Mouse (Mus musculus): ENCODE data around the gene Slc26a9. TPM values are rescaled to one million over a fixed set of nuclear protein-coding genes. Genes with fewer than 3 reads are reported as not detected.

Gene Slc26a9
- polyA plus RNA-seq, 1 experiment from 2014 or later = 0.68 TPM

GRCm38 (mm10) chr1:131797202-131797909 lies 53.5 kb downstream of the Slc26a9 start, which contains the start of gene Pm20d1:
Gene Pm20d1, plus strand, starts transcription at chr1:131797381.
- ATAC-seq = peak; percentile 88
- Histone ChIP-seq H3K27me3 (replicated peaks) (no peaks in the 10 kb centered on the region), H3K9ac (peak within 1 kb of the TSS; percentile 28), H3K9me3 (no peaks in the 10 kb centered on the region), H3K4me1 (replicated peaks) (0 out of 2 replicates have a peak, but pooled peaks cover 3% of the 10 kb centered on the region), H3K36me3 (no peaks in the 10 kb centered on the region), H3K4me2 (replicated peaks) (peak within 1 kb of the TSS; percentile 60), H3K27ac (no peak within 1 kb of the TSS), H3K4me3 (replicated peaks) (peak within 1 kb of the TSS; percentile 26; the same call in 1 of the 2 replicates)
- WGBS = 10% methylated on average over 26 of the region's 26 CpGs

- Histone ChIP-seq H3K4me2 (replicated peaks) (no peak overlapping the region), H3K4me1 (replicated peaks) (0 out of 2 replicates have a peak, but pooled peaks cover 3% of the 10 kb centered on the region), H3K4me3 (replicated peaks) (no peak overlapping the region), H3K36me3 (no peaks in the 10 kb centered on the region), H3K27me3 (replicated peaks) (no peaks in the 10 kb centered on the region), H3K27ac (no peak overlapping the region), H3K9ac (no peak overlapping the region), H3K9me3 (no peaks in the 10 kb centered on the region)
- 58% methylated on average over 1 of the region's 1 CpGs for WGBS
- no peak for ATAC-seq
These were observed 56.2 kb downstream of the Slc26a9 start for GRCm38 (mm10) chr1:131800001-131800400.

- Histone ChIP-seq H3K4me1 (replicated peaks) (0 out of 2 replicates have a peak, but pooled peaks cover 3% of the 10 kb centered on the region), H3K27ac (no peak overlapping the region), H3K9me3 (no peaks in the 10 kb centered on the region), H3K36me3 (no peaks in the 10 kb centered on the region), H3K4me3 (replicated peaks) (no peak overlapping the region), H3K27me3 (replicated peaks) (no peaks in the 10 kb centered on the region), H3K4me2 (replicated peaks) (no peak overlapping the region), H3K9ac (no peak overlapping the region)
- 94% methylated on average over 8 of the region's 8 CpGs for WGBS
- no peak for ATAC-seq
These were observed 57.2 kb downstream of the Slc26a9 start for GRCm38 (mm10) chr1:131801071-131801470.

- Histone ChIP-seq H3K9me3 (no peaks in the 10 kb centered on the region), H3K4me1 (replicated peaks) (0 out of 2 replicates have a peak, but pooled peaks cover under 1% of the 10 kb centered on the region), H3K9ac (no peak overlapping the region), H3K4me2 (replicated peaks) (no peak overlapping the region), H3K36me3 (no peaks in the 10 kb centered on the region), H3K27me3 (replicated peaks) (no peaks in the 10 kb centered on the region), H3K4me3 (replicated peaks) (no peak overlapping the region), H3K27ac (no peak overlapping the region)
- ATAC-seq = no peak
- 79% methylated on average over 5 of the region's 5 CpGs for WGBS
These were observed 58.8 kb downstream of the Slc26a9 start for GRCm38 (mm10) chr1:131802652-131803051.

GRCm38 (mm10) chr1:131804166-131804565 lies 60.3 kb downstream of the Slc26a9 start:
- no peaks in the 10 kb centered on the region for H3K4me1 ChIP-seq (replicated peaks)
- H3K27ac ChIP-seq = no peak overlapping the region
- H3K4me3 ChIP-seq (replicated peaks) = no peak overlapping the region
- H3K9me3 ChIP-seq = no peaks in the 10 kb centered on the region
- H3K36me3 ChIP-seq = no peaks in the 10 kb centered on the region
- no peaks in the 10 kb centered on the region for H3K27me3 ChIP-seq (replicated peaks)
- no peak overlapping the region for H3K9ac ChIP-seq
- no peak overlapping the region for H3K4me2 ChIP-seq (replicated peaks)
- 94% methylated on average over 3 of the region's 3 CpGs for WGBS
- no peak for ATAC-seq

- Histone ChIP-seq H3K4me2 (replicated peaks) (no peak overlapping the region), H3K4me3 (replicated peaks) (no peak overlapping the region), H3K4me1 (replicated peaks) (no peaks in the 10 kb centered on the region), H3K36me3 (no peaks in the 10 kb centered on the region), H3K9me3 (no peaks in the 10 kb centered on the region), H3K9ac (no peak overlapping the region), H3K27me3 (replicated peaks) (no peaks in the 10 kb centered on the region), H3K27ac (no peak overlapping the region)
- ATAC-seq = no peak
- 75% methylated on average over 1 of the region's 1 CpGs for WGBS
These were observed 65.2 kb downstream of the Slc26a9 start for GRCm38 (mm10) chr1:131808986-131809385.

- no peak overlapping the region for H3K9ac ChIP-seq
- no peaks in the 10 kb centered on the region for H3K27me3 ChIP-seq (replicated peaks)
- 74% methylated on average over 2 of the region's 2 CpGs for WGBS
- no peak for ATAC-seq
- no peak overlapping the region for H3K27ac ChIP-seq
- no peak overlapping the region for H3K4me2 ChIP-seq (replicated peaks)
- H3K4me1 ChIP-seq (replicated peaks) = no peaks in the 10 kb centered on the region
- H3K36me3 ChIP-seq = no peaks in the 10 kb centered on the region
- no peak overlapping the region for H3K4me3 ChIP-seq (replicated peaks)
- H3K9me3 ChIP-seq = no peaks in the 10 kb centered on the region
These were observed 65.8 kb downstream of the Slc26a9 start for GRCm38 (mm10) chr1:131809651-131810050.

GRCm38 (mm10) chr1:131811393-131811792 lies 67.6 kb downstream of the Slc26a9 start:
- Histone ChIP-seq H3K9me3 (no peaks in the 10 kb centered on the region), H3K4me1 (replicated peaks) (no peaks in the 10 kb centered on the region), H3K27me3 (replicated peaks) (no peaks in the 10 kb centered on the region), H3K4me3 (replicated peaks) (no peak overlapping the region), H3K27ac (no peak overlapping the region), H3K9ac (no peak overlapping the region), H3K4me2 (replicated peaks) (no peak overlapping the region), H3K36me3 (no peaks in the 10 kb centered on the region)
- ATAC-seq = no peak
- 82% methylated on average over 1 of the region's 1 CpGs for WGBS

- WGBS = 48% methylated on average over 9 of the region's 9 CpGs
- ATAC-seq = no peak
- Histone ChIP-seq H3K27ac (no peak overlapping the region), H3K4me1 (replicated peaks) (no peaks in the 10 kb centered on the region), H3K9me3 (no peaks in the 10 kb centered on the region), H3K36me3 (no peaks in the 10 kb centered on the region), H3K9ac (no peak overlapping the region), H3K27me3 (replicated peaks) (no peaks in the 10 kb centered on the region), H3K4me2 (replicated peaks) (no peak overlapping the region), H3K4me3 (replicated peaks) (no peak overlapping the region)
These were observed 68.2 kb downstream of the Slc26a9 start for GRCm38 (mm10) chr1:131812006-131812405.

- Histone ChIP-seq H3K4me3 (replicated peaks) (no peak overlapping the region), H3K4me2 (replicated peaks) (no peak overlapping the region), H3K9me3 (no peaks in the 10 kb centered on the region), H3K4me1 (replicated peaks) (no peaks in the 10 kb centered on the region), H3K27ac (no peak overlapping the region), H3K9ac (no peak overlapping the region), H3K27me3 (replicated peaks) (no peaks in the 10 kb centered on the region), H3K36me3 (no peaks in the 10 kb centered on the region)
- ATAC-seq = no peak
- 90% methylated on average over 9 of the region's 9 CpGs for WGBS
These were observed 68.9 kb downstream of the Slc26a9 start for GRCm38 (mm10) chr1:131812631-131813295.

- no peaks in the 10 kb centered on the region for H3K4me1 ChIP-seq (replicated peaks)
- no peaks in the 10 kb centered on the region for H3K36me3 ChIP-seq
- H3K9ac ChIP-seq = no peak overlapping the region
- ATAC-seq = no peak
- no peak overlapping the region for H3K27ac ChIP-seq
- no peak overlapping the region for H3K4me2 ChIP-seq (replicated peaks)
- H3K27me3 ChIP-seq (replicated peaks) = no peaks in the 10 kb centered on the region
- 97% methylated on average over 4 of the region's 4 CpGs for WGBS
- no peaks in the 10 kb centered on the region for H3K9me3 ChIP-seq
- no peak overlapping the region for H3K4me3 ChIP-seq (replicated peaks)
These were observed 69.9 kb downstream of the Slc26a9 start for GRCm38 (mm10) chr1:131813731-131814130.

- no peak overlapping the region for H3K4me2 ChIP-seq (replicated peaks)
- H3K4me1 ChIP-seq (replicated peaks) = no peaks in the 10 kb centered on the region
- H3K27me3 ChIP-seq (replicated peaks) = no peaks in the 10 kb centered on the region
- WGBS = 85% methylated on average over 3 of the region's 3 CpGs
- H3K9me3 ChIP-seq = no peaks in the 10 kb centered on the region
- H3K4me3 ChIP-seq (replicated peaks) = no peak overlapping the region
- H3K36me3 ChIP-seq = no peaks in the 10 kb centered on the region
- no peak overlapping the region for H3K27ac ChIP-seq
- H3K9ac ChIP-seq = no peak overlapping the region
- ATAC-seq = no peak
These were observed 70.4 kb downstream of the Slc26a9 start for GRCm38 (mm10) chr1:131814191-131814590.

GRCm38 (mm10) chr1:131816886-131817285 lies 73.1 kb downstream of the Slc26a9 start:
- Histone ChIP-seq H3K4me3 (replicated peaks) (no peak overlapping the region), H3K9ac (no peak overlapping the region), H3K27me3 (replicated peaks) (no peaks in the 10 kb centered on the region), H3K27ac (no peak overlapping the region), H3K36me3 (no peaks in the 10 kb centered on the region), H3K4me2 (replicated peaks) (no peak overlapping the region), H3K9me3 (no peaks in the 10 kb centered on the region), H3K4me1 (replicated peaks) (no peaks in the 10 kb centered on the region)
- WGBS = 82% methylated on average over 6 of the region's 6 CpGs
- ATAC-seq = no peak
